Mouse (Mus musculus): ENCODE data around the gene Atxn7l1. TPM values are rescaled to one million over a fixed set of nuclear protein-coding genes. Genes with fewer than 3 reads are reported as not detected.

Atxn7l1 gene
- polyA plus RNA-seq, 1 experiment from 2014 or later, result 13.6 TPM

DNA sequence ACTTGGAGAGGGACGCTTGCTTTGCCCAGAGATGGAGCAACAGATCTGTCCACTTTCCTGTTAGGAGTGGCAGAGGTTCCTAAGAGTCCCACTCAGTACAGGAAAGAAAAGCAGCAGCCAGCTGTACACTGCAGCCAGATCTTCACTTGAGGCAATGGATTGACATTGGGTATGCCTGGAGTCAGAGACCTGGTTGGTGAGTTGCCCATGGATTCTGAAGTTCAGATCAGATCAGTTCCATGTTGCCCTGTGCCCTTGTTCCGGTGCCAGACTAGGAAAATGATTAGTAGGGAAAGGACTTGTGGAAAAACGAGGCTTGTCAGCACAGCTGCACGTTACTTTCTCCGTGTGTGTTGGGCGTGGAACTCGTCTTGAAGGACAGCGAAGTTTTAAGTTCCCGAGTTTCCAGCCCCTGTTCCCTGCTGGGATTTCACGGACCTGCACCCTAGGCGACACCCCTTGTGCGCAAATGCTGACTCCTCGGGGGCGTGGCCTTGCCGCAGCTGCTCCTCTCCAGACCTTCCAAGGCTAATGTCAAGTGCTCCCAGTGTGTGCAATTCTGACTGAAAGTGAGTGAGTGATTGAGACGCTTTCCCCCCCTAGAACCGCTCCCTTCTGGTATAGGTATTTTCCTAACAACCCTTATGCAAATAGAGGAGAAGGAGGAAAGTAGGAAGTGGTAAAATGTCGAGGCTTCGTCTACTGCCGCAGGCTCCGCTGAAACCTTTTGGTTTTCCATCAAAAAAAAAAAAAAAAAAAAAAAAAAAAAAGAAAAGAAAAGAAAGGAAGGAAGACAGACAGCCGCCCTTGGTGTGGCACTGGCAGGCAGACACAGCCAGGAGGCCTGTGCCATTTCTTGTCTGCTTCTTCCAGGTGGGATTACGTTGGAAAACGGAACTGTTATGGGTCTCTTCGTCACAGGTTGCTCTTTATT, 28.4 kb downstream of the Atxn7l1 start:
- Histone ChIP-seq H3K27ac (peak overlapping the region; percentile 36; the same call in 1 of the 2 replicates), H3K27me3 (ENCODE audit: insufficient read depth, poor library complexity, severe bottlenecking) (no peaks in the 10 kb centered on the region), H3K9me3 (no peaks in the 10 kb centered on the region), H3K4me3 (peak overlapping the region; percentile 53), H3K36me3 (no peaks in the 10 kb centered on the region), H3K4me1 (peaks cover 33% of the 10 kb centered on the region)
- 5% methylated on average over 25 of the region's 25 CpGs for WGBS
- peak; percentile 85 for DNase-seq (ENCODE audit: low spot score)

DNA sequence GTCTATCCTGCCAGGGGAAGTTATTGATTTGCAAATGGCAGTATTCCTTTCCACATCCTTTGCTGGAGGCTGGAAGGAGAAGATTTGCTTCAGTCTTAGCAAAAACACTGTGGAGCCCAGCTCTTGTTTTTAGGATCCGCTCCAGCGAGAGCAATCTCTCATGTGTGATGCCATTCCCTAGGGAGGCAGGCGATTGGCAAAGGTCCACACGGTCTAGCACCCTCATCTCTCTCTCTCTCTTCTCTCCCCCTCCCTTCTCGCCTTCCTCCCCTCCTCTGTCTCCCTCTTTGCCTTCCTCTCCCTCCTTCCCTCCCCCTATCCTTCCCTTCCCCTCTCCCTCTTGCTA, 29.0 kb downstream of the Atxn7l1 start:
- H3K27me3 ChIP-seq (ENCODE audit: insufficient read depth, poor library complexity, severe bottlenecking), result no peaks in the 10 kb centered on the region
- peak overlapping the region; percentile 53 for H3K4me3 ChIP-seq
- H3K36me3 ChIP-seq, result no peaks in the 10 kb centered on the region
- peak overlapping the region; percentile 36; the same call in 1 of the 2 replicates for H3K27ac ChIP-seq
- peaks cover 33% of the 10 kb centered on the region for H3K4me1 ChIP-seq
- WGBS, result 31% methylated on average over 5 of the region's 5 CpGs
- DNase-seq (ENCODE audit: low spot score), result no peak
- H3K9me3 ChIP-seq, result no peaks in the 10 kb centered on the region

DNA sequence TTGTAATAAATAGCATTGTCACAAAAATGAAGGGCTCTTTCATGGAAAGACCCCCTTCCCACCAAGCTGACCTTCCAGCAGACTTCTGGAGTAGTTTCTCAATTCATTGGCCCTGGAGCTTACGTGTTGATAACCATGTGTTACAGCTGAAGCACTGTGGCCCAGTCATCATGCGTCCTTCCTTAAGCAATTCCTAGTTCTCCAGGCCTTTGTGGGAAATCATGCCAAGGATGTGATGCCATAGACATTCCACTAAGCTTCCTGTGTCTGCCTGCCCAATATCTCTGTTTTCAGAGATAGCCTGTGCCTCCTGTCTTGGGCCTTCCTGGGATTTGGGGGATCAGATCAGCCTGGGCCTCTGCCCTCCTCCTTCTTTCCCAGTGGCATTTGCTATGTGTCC, 32.9 kb downstream of the Atxn7l1 start:
- no peak overlapping the region for H3K27ac ChIP-seq
- no peak overlapping the region for H3K4me3 ChIP-seq
- H3K27me3 ChIP-seq (ENCODE audit: insufficient read depth, poor library complexity, severe bottlenecking), result no peaks in the 10 kb centered on the region
- no peaks in the 10 kb centered on the region for H3K9me3 ChIP-seq
- H3K36me3 ChIP-seq, result no peaks in the 10 kb centered on the region
- WGBS, result 70% methylated on average over 2 of the region's 2 CpGs
- no peak for DNase-seq (ENCODE audit: low spot score)
- H3K4me1 ChIP-seq, result peaks cover 17% of the 10 kb centered on the region

DNA sequence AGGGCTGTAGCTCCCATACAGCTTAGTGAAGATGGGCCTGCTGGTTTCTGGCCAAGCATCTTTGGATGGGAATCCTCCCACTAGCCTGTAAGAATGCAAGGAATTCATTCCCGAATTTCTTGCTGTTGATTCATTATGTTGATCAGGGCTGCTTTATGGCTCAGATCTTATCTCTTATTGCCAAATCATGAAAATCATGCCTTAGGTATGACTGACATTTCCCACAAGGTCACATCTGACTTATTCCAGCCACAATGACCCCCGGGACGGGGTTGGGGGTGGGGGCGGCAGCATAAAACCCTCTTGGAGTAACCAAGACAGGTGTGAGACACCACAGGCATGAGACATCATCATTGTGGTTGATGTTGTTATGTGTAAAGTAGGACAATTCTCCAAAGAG, 34.4 kb downstream of the Atxn7l1 start:
- no peak overlapping the region for H3K27ac ChIP-seq
- no peaks in the 10 kb centered on the region for H3K9me3 ChIP-seq
- no peak for DNase-seq (ENCODE audit: low spot score)
- H3K4me1 ChIP-seq, result peaks cover 4% of the 10 kb centered on the region; the same call in 1 of the 2 replicates
- no peaks in the 10 kb centered on the region for H3K27me3 ChIP-seq (ENCODE audit: insufficient read depth, poor library complexity, severe bottlenecking)
- WGBS, result 87% methylated on average over 4 of the region's 4 CpGs
- H3K4me3 ChIP-seq, result no peak overlapping the region
- no peaks in the 10 kb centered on the region for H3K36me3 ChIP-seq

DNA sequence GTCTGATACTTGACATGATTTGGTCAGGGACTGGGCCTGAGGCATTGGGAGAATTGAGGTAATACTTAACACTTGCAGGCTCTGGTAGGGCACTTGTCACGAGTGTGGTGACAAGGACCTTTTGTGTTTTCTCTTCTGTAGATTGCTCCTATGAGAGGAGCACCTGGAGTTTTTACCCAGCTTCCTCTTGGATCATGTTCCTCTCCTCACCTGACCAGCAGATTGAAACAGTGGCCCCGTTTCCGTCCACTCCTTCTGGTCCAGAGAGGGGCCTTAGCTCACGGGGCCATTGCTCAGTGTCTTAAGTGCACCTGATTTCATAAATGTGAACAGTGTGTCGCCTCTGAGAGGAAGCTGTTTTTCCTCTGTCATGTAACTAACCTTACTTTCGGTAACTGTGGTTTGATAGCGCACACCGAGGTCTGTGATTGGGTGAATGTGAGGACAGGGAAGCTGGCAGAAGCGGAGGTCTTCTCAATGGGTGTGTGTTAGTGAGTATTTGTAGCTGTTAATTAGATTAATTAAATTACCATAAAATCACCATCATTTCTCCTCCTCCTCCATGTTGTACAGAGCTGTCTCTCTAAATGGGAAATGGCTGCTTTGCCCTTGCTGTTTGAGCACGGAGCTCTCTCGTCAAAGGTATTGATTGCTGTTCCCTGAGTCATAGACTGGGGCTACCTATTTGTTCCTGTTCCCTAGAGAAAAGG, 35.1 kb downstream of the Atxn7l1 start:
- 78% methylated on average over 11 of the region's 11 CpGs for WGBS
- H3K9me3 ChIP-seq, result no peaks in the 10 kb centered on the region
- no peaks in the 10 kb centered on the region for H3K27me3 ChIP-seq (ENCODE audit: insufficient read depth, poor library complexity, severe bottlenecking)
- no peaks in the 10 kb centered on the region for H3K36me3 ChIP-seq
- 0 out of 2 replicates have a peak, but pooled peaks cover 2% of the 10 kb centered on the region for H3K4me1 ChIP-seq
- no peak overlapping the region for H3K27ac ChIP-seq
- H3K4me3 ChIP-seq, result no peak overlapping the region
- no peak for DNase-seq (ENCODE audit: low spot score)

DNA sequence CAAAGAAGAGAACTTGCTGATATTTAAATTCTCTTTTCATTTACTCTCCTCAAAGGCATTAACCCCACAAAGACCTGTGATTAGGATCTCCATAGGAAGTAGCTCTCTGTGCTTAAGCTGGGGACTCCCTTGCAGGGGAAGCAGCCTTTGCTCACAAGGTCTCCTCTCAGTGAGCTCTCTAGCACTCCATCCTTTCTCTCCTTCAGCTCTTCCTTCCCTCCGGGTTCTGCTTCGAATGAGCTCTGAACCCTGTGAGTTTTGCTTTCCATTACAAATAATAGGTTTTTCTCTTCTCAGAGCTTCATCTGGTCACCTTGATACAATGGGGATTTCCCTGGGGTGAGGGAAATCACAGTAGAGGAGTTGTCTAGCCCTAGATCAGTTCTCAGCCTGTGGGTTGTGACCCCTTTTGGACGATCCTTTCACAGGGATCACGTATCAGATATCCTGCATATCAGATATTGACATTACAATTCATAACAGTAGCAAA, 35.7 kb downstream of the Atxn7l1 start:
- Histone ChIP-seq H3K4me1 (peaks cover 6% of the 10 kb centered on the region; the same call in 1 of the 2 replicates), H3K27me3 (ENCODE audit: insufficient read depth, poor library complexity, severe bottlenecking) (no peaks in the 10 kb centered on the region), H3K36me3 (no peaks in the 10 kb centered on the region), H3K27ac (no peak overlapping the region), H3K9me3 (no peaks in the 10 kb centered on the region), H3K4me3 (no peak overlapping the region)
- no peak for DNase-seq (ENCODE audit: low spot score)
- 66% methylated on average over 4 of the region's 4 CpGs for WGBS

DNA sequence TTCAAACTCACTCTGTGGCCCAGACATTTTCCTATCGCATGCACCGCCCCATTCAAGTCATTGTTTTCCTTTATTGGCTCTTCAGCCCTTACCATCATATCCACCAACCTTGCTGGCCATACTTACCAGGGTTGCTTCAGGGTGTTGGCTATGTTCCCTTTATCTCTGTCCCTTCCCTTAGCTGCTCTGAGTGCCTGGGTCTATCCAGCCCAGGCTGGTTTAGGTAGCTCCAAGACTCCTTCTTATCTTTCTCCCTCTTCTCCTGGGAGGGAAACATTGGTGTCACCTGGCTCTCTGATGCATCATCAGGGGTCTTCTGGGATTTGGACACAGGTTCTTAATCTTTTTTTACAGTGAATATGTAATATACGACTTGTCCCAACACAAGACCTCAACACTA, 36.6 kb downstream of the Atxn7l1 start:
- no peaks in the 10 kb centered on the region for H3K27me3 ChIP-seq (ENCODE audit: insufficient read depth, poor library complexity, severe bottlenecking)
- DNase-seq (ENCODE audit: low spot score), result no peak
- H3K9me3 ChIP-seq, result no peaks in the 10 kb centered on the region
- no peak overlapping the region for H3K4me3 ChIP-seq
- no peaks in the 10 kb centered on the region for H3K36me3 ChIP-seq
- H3K4me1 ChIP-seq, result peaks cover 9% of the 10 kb centered on the region; the same call in 1 of the 2 replicates
- H3K27ac ChIP-seq, result no peak overlapping the region
- WGBS, result 89% methylated on average over 3 of the region's 3 CpGs

DNA sequence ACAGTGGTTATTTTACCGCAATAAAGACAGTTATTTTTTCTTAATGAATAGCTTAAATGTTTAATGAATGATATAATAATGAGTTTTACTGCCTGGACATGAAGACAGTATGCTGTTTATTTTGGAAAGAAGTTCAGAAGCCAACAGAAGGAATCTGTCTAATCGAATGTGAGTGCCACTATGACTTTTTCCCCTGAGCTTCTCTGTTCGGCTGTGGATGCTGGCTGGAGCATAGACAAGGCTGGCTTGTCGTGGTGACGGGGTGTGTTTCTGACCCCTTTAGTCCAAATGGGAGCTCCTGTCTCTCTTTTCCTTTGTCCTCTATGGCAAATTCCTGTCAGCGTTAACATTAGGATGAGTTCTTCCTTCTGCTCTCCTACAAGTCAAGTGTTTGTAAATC, 37.6 kb downstream of the Atxn7l1 start:
- H3K36me3 ChIP-seq, result no peaks in the 10 kb centered on the region
- no peak for DNase-seq (ENCODE audit: low spot score)
- no peaks in the 10 kb centered on the region for H3K27me3 ChIP-seq (ENCODE audit: insufficient read depth, poor library complexity, severe bottlenecking)
- H3K9me3 ChIP-seq, result no peaks in the 10 kb centered on the region
- H3K4me3 ChIP-seq, result no peak overlapping the region
- peaks cover 9% of the 10 kb centered on the region; the same call in 1 of the 2 replicates for H3K4me1 ChIP-seq
- H3K27ac ChIP-seq, result no peak overlapping the region
- 73% methylated on average over 6 of the region's 6 CpGs for WGBS

DNA sequence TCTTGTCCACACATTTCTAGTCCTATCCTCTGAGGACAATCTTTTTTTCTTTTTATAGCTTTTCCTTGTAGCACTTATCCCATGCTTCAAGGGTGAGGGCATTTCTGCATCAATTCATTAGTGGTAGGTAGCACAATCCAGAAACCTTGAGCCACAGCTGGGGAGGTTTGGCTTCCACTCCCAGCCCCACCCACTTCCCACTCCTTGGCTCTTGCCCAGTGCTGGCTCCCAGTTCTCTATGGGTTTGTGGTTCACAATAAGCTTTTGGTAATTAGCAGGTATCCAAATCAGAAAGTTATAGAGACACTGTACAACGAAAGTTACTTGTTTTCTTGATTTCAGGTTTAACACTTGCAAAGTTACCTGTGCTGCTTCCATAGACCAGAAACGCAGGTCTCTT, 38.8 kb downstream of the Atxn7l1 start:
- Histone ChIP-seq H3K27ac (no peak overlapping the region), H3K9me3 (no peaks in the 10 kb centered on the region), H3K36me3 (no peaks in the 10 kb centered on the region), H3K4me3 (no peak overlapping the region), H3K4me1 (peaks cover 20% of the 10 kb centered on the region), H3K27me3 (ENCODE audit: insufficient read depth, poor library complexity, severe bottlenecking) (no peaks in the 10 kb centered on the region)
- WGBS, result 96% methylated on average over 2 of the region's 2 CpGs
- DNase-seq (ENCODE audit: low spot score), result no peak

DNA sequence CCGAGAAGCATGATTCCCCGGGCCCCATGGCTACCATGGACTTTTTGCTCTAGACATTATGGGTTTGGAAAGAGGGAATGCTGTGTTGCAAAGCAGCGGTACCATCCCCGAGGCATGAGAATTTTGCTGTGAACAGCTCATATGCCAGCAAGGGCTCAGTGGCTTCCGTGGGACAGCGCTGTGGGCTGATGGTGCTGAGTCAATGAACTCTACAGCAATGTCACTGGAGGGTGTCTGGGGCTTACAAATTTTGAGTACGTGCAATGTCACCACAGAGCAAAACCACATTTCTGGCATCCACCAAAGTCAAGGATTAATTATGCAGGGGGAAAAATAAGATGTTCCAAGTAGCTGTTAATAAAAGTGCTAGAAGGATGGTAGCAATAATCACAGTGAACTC, 42.6 kb downstream of the Atxn7l1 start:
- DNase-seq (ENCODE audit: low spot score), result no peak
- H3K4me3 ChIP-seq, result no peak overlapping the region
- H3K27me3 ChIP-seq (ENCODE audit: insufficient read depth, poor library complexity, severe bottlenecking), result no peaks in the 10 kb centered on the region
- H3K9me3 ChIP-seq, result no peaks in the 10 kb centered on the region
- no peaks in the 10 kb centered on the region for H3K36me3 ChIP-seq
- no peak overlapping the region for H3K27ac ChIP-seq
- peaks cover 28% of the 10 kb centered on the region for H3K4me1 ChIP-seq
- 93% methylated on average over 7 of the region's 7 CpGs for WGBS

DNA sequence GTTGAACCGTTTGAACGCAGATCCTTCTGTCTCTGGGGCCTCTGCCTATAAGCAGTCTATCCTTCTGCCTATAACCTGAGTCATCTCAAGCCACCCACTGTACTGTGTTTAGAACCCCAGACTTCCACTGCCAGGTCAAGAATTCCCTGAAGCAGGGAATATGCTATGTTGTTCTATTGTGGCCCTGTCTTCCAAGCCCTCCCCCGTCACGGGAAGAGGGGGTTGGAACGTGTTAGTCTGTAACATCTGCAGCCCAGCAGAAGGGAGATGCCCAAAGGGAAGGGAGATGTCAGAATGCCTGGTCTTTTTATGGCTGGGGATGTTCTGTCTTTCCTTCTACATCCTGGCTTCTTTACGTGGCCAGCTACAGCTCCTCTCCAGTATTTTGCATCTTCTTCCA, 43.1 kb downstream of the Atxn7l1 start:
- Histone ChIP-seq H3K9me3 (no peaks in the 10 kb centered on the region), H3K27me3 (ENCODE audit: insufficient read depth, poor library complexity, severe bottlenecking) (no peaks in the 10 kb centered on the region), H3K4me1 (peaks cover 28% of the 10 kb centered on the region), H3K4me3 (no peak overlapping the region), H3K27ac (no peak overlapping the region), H3K36me3 (no peaks in the 10 kb centered on the region)
- no peak for DNase-seq (ENCODE audit: low spot score)
- 65% methylated on average over 6 of the region's 6 CpGs for WGBS

DNA sequence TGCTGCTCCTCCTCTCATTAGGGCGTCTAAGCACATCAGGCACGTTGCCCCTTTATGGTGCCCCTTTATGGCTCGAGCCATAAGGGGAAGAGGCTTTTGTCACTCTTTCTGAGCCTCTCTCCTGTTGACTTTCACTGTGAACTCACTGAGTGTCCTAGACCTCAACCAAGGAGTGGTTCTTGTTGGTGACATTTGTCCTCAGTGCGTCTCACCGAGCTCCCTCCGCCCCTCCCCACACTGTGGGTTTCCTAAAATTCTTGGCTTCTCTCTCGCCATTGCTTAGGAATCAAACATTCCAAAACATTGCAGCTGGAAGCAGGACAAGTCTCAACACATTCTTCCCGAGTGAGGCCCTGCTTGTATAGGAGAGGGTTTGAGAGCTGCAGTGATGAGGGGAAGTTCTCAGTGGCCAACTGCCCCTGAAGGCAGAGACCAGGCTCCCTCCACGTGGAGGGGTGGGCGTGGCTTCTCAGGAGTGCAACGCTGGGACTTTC, 46.0 kb downstream of the Atxn7l1 start:
- Histone ChIP-seq H3K4me1 (peaks cover 24% of the 10 kb centered on the region), H3K4me3 (no peak overlapping the region), H3K27ac (peak overlapping the region; percentile 7; the same call in 1 of the 2 replicates), H3K27me3 (ENCODE audit: insufficient read depth, poor library complexity, severe bottlenecking) (no peaks in the 10 kb centered on the region), H3K9me3 (no peaks in the 10 kb centered on the region), H3K36me3 (peaks cover 4% of the 10 kb centered on the region; the same call in 1 of the 2 replicates)
- no peak for DNase-seq (ENCODE audit: low spot score)
- 42% methylated on average over 11 of the region's 11 CpGs for WGBS

DNA sequence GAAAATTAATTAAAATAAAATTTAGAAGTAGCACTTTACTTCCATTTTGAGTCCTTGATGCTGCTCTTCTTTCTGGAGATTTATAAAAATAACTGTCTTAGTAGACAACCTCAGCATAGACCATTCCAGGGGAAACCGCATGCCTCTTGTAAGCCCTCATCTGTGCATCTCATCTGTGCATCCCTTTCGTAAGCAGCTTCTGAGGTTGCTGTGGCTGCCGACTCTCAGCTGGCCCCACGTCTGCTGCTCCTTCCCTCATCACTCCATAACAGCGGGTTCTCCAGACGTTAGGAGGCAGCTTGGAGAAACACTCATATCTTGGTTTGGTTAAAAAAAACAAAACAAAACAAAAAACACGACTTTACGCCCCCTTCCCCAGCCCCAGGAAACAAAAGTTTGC, 47.7 kb downstream of the Atxn7l1 start:
- Histone ChIP-seq H3K36me3 (peaks cover 4% of the 10 kb centered on the region; the same call in 1 of the 2 replicates), H3K4me1 (peaks cover 21% of the 10 kb centered on the region), H3K27ac (no peak overlapping the region), H3K9me3 (no peaks in the 10 kb centered on the region), H3K27me3 (ENCODE audit: insufficient read depth, poor library complexity, severe bottlenecking) (no peaks in the 10 kb centered on the region), H3K4me3 (no peak overlapping the region)
- DNase-seq (ENCODE audit: low spot score), result no peak
- WGBS, result 54% methylated on average over 8 of the region's 8 CpGs
